Mouse (Mus musculus) neural tube, embryonic 12.5 days (tissue): Measurements from ENCODE around the gene Acoxl. TPM values are rescaled to one million over a fixed set of nuclear protein-coding genes. Genes with fewer than 3 reads are reported as not detected.
"Not testable (repeated sequence)": the region's sequence is repeated elsewhere in the genome, so short reads cannot be mapped to it uniquely, and the experiment has no call there.

ENCODE experiments used
- ATAC-seq: fragments of 200-750 bp; cut with Nextera tagmentation; 2 replicates; pipeline ENCODE4 v1.8.0; 2017; ENCODE audit warnings: low read depth, mild to moderate bottlenecking, moderate TSS enrichment, moderate library complexity; ENCODE audit not compliant: low FRiP score
- H3K27ac ChIP-seq: fragments of 300-500 bp; sonication (generic); 2 replicates; pipeline ENCODE4 v1.5.1; 2016
- H3K27me3 ChIP-seq: fragments of 300-500 bp; sonication (generic); replicated peaks from 2 replicates; pipeline ENCODE4 v1.6.1; 2016; ENCODE audit warnings: mild to moderate bottlenecking
- H3K36me3 ChIP-seq: fragments of 300-500 bp; sonication (generic); 2 replicates; pipeline ENCODE4 v1.6.1; 2016; ENCODE audit warnings: mild to moderate bottlenecking
- H3K4me1 ChIP-seq: fragments of 300-500 bp; sonication (generic); 2 replicates; pipeline ENCODE4 v1.6.1; 2016
- H3K4me2 ChIP-seq: fragments of 300-500 bp; sonication (generic); replicated peaks from 2 replicates; pipeline ENCODE4 v1.6.1; 2016; ENCODE audit warnings: mild to moderate bottlenecking
- H3K4me3 ChIP-seq: fragments of 300-500 bp; sonication (generic); 2 replicates; pipeline ENCODE4 v1.5.1; 2016
- H3K9ac ChIP-seq: fragments of 300-500 bp; sonication (generic); 2 replicates; pipeline ENCODE4 v1.6.1; 2016; ENCODE audit warnings: mild to moderate bottlenecking
- H3K9me3 ChIP-seq: fragments of 300-500 bp; sonication (generic); 2 replicates; pipeline ENCODE4 v1.6.1; 2016; ENCODE audit warnings: mild to moderate bottlenecking
- WGBS: fragments of 180-500 bp; shearing (Covaris S2); methylation state at CpG from one replicate; pipeline ENCODE4 v1.1.7; 2016; 5-methylcytosine and 5-hydroxymethylcytosine counted together
- polyA plus RNA-seq: library from polyadenylated mRNA; unstranded; fragments of >200 nt; fragmentation: Nextera tagmentation; extraction: Ambion mirVana; gene quantifications from 2 replicates; pipeline ENCODE4 v1.2.1, GENCODE M21; 2016

The Acoxl gene
- polyA plus RNA-seq, 1 experiment from 2014 or later = not detected

DNA sequence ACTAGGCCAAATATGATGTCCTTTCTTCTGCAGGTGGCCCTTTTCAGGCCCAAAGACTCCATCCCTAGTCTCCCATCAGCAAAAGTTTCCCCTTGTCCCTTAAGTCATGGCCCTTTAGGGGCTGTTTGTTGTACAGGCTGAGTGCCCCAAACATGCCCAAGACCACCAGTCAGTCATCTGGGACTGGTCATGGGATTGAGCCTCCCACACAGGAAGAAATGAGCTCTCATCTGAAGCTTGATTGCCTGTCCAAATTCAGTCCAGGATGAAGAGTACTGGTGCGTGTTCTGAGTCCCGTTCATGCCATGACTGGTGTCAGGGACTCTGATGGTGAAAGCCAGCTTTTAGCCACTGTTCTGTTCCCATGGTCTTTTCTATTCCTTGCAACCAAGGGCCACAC lies 253.8 kb downstream of the Acoxl start:
- H3K36me3 ChIP-seq = no peaks in the 10 kb centered on the region
- no peak for ATAC-seq
- no peaks in the 10 kb centered on the region for H3K9me3 ChIP-seq
- peaks cover 19% of the 10 kb centered on the region; the same call in 1 of the 2 replicates for H3K4me1 ChIP-seq
- no peak overlapping the region for H3K9ac ChIP-seq
- H3K27ac ChIP-seq = no peak overlapping the region
- no peaks in the 10 kb centered on the region for H3K27me3 ChIP-seq
- H3K4me2 ChIP-seq = no peak overlapping the region
- no peak overlapping the region for H3K4me3 ChIP-seq
- 91% methylated on average over 2 of the region's 2 CpGs for WGBS

DNA sequence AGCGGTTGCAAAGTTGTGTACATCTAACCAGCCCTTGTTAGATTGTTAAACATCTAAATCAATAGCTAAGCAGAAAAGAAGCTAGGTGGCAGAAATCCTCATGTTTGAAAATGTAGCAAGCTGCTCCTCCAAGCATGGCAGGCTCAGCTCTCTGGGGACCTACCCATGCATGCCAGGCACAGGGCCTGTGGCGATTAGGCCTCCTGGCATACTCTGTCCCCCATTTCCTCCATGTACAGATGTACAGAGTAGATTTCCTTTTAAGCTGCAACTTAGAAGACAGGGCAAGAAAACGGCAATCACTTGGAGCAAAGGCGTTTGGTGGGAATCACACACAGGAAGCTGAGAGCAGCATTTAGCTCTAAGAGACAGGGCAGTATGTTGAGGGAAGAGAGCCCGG lies 255.5 kb downstream of the Acoxl start:
- H3K4me3 ChIP-seq = no peak overlapping the region
- H3K27ac ChIP-seq = no peak overlapping the region
- WGBS = 82% methylated on average over 5 of the region's 5 CpGs
- no peaks in the 10 kb centered on the region for H3K36me3 ChIP-seq
- ATAC-seq = no peak
- no peak overlapping the region for H3K9ac ChIP-seq
- peaks cover 19% of the 10 kb centered on the region; the same call in 1 of the 2 replicates for H3K4me1 ChIP-seq
- no peaks in the 10 kb centered on the region for H3K27me3 ChIP-seq
- H3K9me3 ChIP-seq = no peaks in the 10 kb centered on the region
- no peak overlapping the region for H3K4me2 ChIP-seq

DNA sequence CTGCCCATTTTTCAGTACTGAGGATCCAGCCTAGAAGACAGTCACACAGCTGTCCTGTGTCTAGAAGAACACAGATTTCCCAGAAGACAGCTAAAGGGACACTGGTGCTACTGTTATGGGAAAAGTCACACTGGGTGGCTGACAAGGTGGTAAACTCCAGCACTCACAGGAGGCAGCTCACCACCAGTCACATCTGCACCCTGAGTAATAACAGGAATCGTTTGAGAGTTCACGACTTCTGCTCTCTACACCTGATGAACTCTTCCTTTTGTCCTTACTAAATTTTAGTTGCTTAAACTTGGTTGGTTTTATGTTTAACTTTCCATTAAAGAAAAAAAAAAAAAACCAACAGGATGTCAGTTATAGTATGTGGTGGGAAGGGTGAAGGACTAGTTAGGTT lies 255.9 kb downstream of the Acoxl start:
- no peak for ATAC-seq
- WGBS = 70% methylated on average over 2 of the region's 2 CpGs
- no peak overlapping the region for H3K4me2 ChIP-seq
- no peaks in the 10 kb centered on the region for H3K27me3 ChIP-seq
- no peaks in the 10 kb centered on the region for H3K9me3 ChIP-seq
- H3K9ac ChIP-seq = no peak overlapping the region
- peaks cover 19% of the 10 kb centered on the region; the same call in 1 of the 2 replicates for H3K4me1 ChIP-seq
- no peaks in the 10 kb centered on the region for H3K36me3 ChIP-seq
- no peak overlapping the region for H3K4me3 ChIP-seq
- H3K27ac ChIP-seq = no peak overlapping the region

DNA sequence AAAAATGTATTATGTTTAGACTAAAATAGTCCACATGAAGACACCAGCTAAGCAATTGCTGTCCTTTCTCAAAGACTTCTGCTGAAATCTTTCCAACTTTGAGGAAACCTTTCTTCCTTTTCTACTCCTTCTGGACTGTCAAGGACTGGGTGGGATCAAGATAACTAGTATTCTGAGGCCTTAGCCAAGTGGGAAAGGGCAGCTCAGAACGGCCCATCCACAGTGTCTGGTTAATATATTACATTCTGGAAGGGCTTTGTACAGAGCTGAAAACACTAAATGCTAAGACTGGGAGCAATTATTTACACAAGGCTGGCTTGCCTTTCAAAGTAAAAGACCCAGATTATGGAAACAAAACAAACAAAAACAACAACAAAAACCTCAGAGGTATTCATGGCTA lies 256.6 kb downstream of the Acoxl start:
- H3K9ac ChIP-seq = no peak overlapping the region
- H3K4me1 ChIP-seq = peaks cover 19% of the 10 kb centered on the region; the same call in 1 of the 2 replicates
- no peak for ATAC-seq
- no peak overlapping the region for H3K4me3 ChIP-seq
- no peak overlapping the region for H3K27ac ChIP-seq
- no peaks in the 10 kb centered on the region for H3K27me3 ChIP-seq
- no peaks in the 10 kb centered on the region for H3K9me3 ChIP-seq
- H3K4me2 ChIP-seq = no peak overlapping the region
- WGBS = 15% methylated on average over 1 of the region's 1 CpGs
- no peaks in the 10 kb centered on the region for H3K36me3 ChIP-seq

DNA sequence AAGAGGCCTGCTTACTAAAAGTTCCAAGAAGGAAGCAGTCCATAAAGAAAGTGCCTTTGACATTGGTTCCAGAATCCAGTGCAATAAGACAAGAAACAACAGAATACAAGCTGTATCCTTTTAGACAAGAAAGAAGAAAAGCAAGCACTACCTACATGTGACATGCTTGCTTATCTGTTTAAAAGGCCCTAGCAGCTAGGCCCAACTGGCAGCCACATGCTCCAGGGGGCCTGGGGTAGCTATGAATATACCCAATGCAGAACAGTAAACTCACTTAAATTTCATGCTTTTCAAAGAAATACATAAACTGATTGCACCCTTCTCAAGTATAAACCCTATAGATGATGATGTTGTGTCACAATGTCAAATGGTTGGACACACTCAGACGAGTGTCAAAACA lies 257.4 kb downstream of the Acoxl start:
- Histone ChIP-seq H3K9me3 (no peaks in the 10 kb centered on the region), H3K9ac (no peak overlapping the region), H3K36me3 (no peaks in the 10 kb centered on the region), H3K4me1 (peaks cover 19% of the 10 kb centered on the region; the same call in 1 of the 2 replicates), H3K4me3 (no peak overlapping the region), H3K27me3 (no peaks in the 10 kb centered on the region), H3K27ac (no peak overlapping the region), H3K4me2 (no peak overlapping the region)
- WGBS = 80% methylated on average over 1 of the region's 1 CpGs
- no peak for ATAC-seq

DNA sequence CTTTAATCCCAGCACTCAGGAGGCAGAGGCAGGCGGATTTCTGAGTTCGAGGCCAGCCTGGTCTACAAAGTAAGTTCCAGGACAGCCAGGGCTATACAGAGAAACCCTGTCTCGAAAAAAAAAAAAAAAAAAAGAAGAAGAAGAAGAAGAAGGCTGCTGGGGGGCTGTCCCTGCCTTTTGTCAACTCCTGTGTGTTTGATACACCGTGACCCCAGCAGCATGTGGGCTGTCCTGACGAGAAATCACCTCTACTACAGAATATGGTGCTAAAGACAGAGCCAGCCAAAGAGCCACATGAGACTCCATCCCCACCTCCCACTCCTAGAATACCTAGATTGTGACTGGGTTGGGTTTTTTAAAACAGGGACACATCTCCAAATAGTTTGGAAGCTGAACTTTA lies 259.4 kb downstream of the Acoxl start:
- not testable (repeated sequence) for H3K36me3 ChIP-seq, H3K4me3 ChIP-seq, ATAC-seq, H3K9ac ChIP-seq, H3K27ac ChIP-seq, H3K4me1 ChIP-seq, H3K9me3 ChIP-seq, H3K27me3 ChIP-seq, H3K4me2 ChIP-seq
- WGBS = 76% methylated on average over 5 of the region's 5 CpGs

DNA sequence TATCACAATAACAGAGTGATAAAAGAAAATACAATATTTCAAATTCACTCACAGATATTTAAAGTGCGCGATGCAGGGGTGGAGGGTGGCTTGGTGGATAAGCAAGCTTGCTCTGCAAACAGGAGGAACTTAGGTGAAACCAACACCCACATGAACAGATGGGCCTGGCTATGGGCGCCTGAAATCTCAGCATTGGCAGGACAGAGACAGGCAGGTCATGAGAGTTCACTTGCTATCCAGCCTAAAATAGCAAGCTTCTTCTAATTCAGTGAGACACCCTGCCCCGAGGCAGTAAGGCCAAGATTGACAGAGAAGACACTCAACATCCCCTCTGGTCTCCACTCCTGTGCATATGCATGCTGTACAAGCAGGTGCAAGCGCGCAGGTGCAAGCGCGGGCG lies 263.4 kb downstream of the Acoxl start:
- WGBS = 93% methylated on average over 9 of the region's 9 CpGs
- no peak overlapping the region for H3K9ac ChIP-seq
- H3K36me3 ChIP-seq = no peaks in the 10 kb centered on the region
- no peak for ATAC-seq
- no peak overlapping the region for H3K4me3 ChIP-seq
- H3K4me1 ChIP-seq = no peaks in the 10 kb centered on the region
- H3K9me3 ChIP-seq = no peaks in the 10 kb centered on the region
- no peak overlapping the region for H3K4me2 ChIP-seq
- H3K27me3 ChIP-seq = no peaks in the 10 kb centered on the region
- no peak overlapping the region for H3K27ac ChIP-seq

DNA sequence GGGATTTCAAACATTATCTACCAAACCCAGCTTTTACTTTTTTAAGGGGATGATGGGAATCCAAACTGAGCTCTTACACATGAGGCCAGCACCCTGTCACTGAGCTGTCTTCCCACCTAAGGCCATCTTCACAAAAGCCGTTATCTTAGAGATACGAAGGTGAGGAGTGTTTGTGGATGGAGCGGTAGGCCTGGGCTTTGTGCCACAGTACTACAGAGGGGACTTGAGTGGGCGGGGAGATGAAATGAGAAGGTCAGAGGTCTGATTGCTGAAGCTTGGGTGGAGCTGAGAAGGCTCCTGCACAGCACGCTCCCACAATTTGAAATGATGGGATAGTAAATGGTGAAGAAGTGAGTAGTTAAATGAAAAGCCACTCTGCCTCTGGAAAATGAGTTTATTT lies 266.1 kb downstream of the Acoxl start:
- H3K4me3 ChIP-seq = no peak overlapping the region
- H3K4me2 ChIP-seq = no peak overlapping the region
- no peak overlapping the region for H3K9ac ChIP-seq
- H3K27me3 ChIP-seq = no peaks in the 10 kb centered on the region
- no peaks in the 10 kb centered on the region for H3K36me3 ChIP-seq
- H3K4me1 ChIP-seq = no peaks in the 10 kb centered on the region
- H3K27ac ChIP-seq = no peak overlapping the region
- 82% methylated on average over 5 of the region's 5 CpGs for WGBS
- H3K9me3 ChIP-seq = no peaks in the 10 kb centered on the region
- no peak for ATAC-seq

DNA sequence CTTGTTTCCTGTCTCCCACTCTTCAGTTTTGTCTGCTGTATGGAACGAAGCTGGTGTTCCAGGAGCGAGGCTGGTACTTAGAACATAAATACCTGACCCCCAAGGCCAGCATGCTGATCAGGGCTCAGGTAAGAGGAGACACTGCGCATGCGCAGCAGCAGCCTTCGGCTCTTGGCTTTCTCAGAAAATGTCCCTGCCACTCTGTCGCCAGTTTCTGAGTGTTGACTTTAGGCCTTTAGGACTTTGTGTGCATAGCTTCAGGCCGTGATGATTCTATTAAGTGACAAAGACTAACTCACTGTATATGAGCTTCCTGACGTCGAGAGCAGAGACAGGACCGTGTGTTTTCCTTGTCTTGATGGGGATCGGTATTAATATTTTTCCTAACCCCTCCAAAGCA lies 267.0 kb downstream of the Acoxl start:
- Histone ChIP-seq H3K27me3 (no peaks in the 10 kb centered on the region), H3K27ac (no peak overlapping the region)

DNA sequence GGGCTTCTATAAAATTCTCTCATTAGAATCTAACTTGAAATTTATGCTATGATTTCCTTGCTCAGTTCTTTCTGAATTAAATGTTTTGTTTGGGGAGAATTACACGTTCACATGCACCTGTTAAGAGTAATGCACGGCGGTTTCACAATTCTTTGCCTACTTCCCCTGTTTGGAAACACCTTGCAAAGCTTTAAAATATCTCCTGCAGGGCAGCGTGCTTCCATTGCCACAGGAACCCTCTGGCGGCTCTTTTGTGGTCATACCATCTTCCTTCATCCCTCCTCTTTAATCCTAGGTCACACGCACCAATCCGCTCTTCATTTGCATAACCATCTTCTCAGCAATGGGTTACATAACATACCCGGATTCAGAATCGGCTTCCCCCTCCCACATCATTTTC lies 272.9 kb downstream of the Acoxl start:
- H3K4me2 ChIP-seq = no peak overlapping the region
- H3K36me3 ChIP-seq = no peaks in the 10 kb centered on the region
- no peaks in the 10 kb centered on the region for H3K27me3 ChIP-seq
- no peaks in the 10 kb centered on the region for H3K9me3 ChIP-seq
- no peak overlapping the region for H3K9ac ChIP-seq
- WGBS = 76% methylated on average over 9 of the region's 9 CpGs
- no peaks in the 10 kb centered on the region for H3K4me1 ChIP-seq
- ATAC-seq = no peak
- no peak overlapping the region for H3K27ac ChIP-seq
- no peak overlapping the region for H3K4me3 ChIP-seq

More for the DNA sequence above, 267.0 kb downstream of the Acoxl start:
- Histone ChIP-seq H3K9ac (no peak overlapping the region), H3K9me3 (no peaks in the 10 kb centered on the region), H3K4me3 (no peak overlapping the region), H3K4me1 (no peaks in the 10 kb centered on the region), H3K36me3 (no peaks in the 10 kb centered on the region), H3K4me2 (no peak overlapping the region)
- no peak for ATAC-seq
- 88% methylated on average over 11 of the region's 11 CpGs for WGBS

DNA sequence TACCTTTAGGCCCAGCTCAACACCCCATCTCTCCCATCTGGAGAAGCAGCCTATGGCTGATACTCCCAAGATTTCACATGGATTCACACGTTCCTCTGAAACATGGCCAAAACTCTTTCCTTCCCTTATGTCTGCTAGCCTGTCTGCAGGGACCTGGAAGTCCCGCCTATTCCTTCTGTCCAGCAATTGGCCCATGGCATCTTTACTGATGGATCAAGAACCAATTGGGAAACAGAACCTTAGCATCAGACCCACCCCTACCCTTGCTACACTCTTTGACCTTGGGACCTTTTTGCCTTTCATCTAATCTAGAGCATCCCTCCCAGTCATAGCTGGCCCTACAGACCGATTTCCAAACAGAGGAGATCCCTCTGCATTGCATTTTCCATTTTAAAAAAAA lies 275.9 kb downstream of the Acoxl start:
- H3K4me2 ChIP-seq = no peak overlapping the region
- WGBS = 79% methylated on average over 3 of the region's 3 CpGs
- no peak for ATAC-seq

DNA sequence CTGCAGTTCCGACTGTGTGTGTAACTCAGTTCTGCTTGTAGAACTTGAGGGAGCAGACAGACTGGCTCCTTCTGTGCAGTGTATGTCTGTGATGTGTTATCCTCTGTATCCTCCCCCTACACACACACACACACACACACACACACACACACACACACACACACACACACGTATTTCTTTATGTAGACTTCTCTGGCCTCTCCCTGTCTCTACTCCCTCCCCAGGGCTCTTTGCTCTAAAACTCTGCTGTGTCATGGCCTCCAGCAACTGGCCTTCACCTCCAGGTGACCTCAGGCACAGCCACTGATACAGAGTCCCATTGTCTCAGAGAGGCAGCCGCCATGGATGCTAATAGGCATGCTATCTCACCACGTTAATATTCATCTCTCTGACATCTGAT lies 276.9 kb downstream of the Acoxl start:
- H3K9me3 ChIP-seq = no peaks in the 10 kb centered on the region
- 17% methylated on average over 4 of the region's 4 CpGs for WGBS

More for the DNA sequence above, 275.9 kb downstream of the Acoxl start:
- H3K27me3 ChIP-seq = no peaks in the 10 kb centered on the region
- no peaks in the 10 kb centered on the region for H3K9me3 ChIP-seq
- H3K36me3 ChIP-seq = no peaks in the 10 kb centered on the region
- no peak overlapping the region for H3K27ac ChIP-seq
- no peaks in the 10 kb centered on the region for H3K4me1 ChIP-seq
- H3K9ac ChIP-seq = no peak overlapping the region
- H3K4me3 ChIP-seq = no peak overlapping the region

DNA sequence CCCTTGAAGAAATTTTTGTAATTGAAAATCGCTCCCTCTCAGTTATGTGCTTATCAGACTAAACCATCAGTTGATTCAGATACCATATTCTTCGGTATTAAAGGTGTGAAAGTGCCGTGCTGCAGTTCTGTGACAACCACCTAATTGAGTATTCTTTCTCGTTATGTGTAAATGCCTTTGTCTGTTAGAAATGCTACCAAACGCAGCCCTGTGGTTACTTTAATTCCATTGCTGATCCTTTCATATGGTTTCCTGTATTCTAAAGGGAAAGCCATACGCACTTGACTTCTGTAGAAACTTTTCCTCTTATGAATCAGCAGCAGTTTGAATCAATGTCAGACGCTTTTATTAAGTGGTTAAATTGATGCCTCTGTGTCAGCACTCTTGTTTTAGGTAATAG lies 278.9 kb downstream of the Acoxl start:
- Histone ChIP-seq H3K27me3 (peaks cover 7% of the 10 kb centered on the region), H3K27ac (no peak overlapping the region), H3K36me3 (no peaks in the 10 kb centered on the region), H3K9me3 (no peaks in the 10 kb centered on the region), H3K4me3 (no peak overlapping the region), H3K9ac (no peak overlapping the region), H3K4me2 (no peak overlapping the region), H3K4me1 (peaks cover 5% of the 10 kb centered on the region)
- 86% methylated on average over 7 of the region's 7 CpGs for WGBS
- ATAC-seq = no peak

More for the DNA sequence above, 276.9 kb downstream of the Acoxl start:
- no peak overlapping the region for H3K9ac ChIP-seq
- H3K4me2 ChIP-seq = no peak overlapping the region
- no peak for ATAC-seq
- H3K27ac ChIP-seq = no peak overlapping the region
- no peaks in the 10 kb centered on the region for H3K4me1 ChIP-seq
- H3K36me3 ChIP-seq = no peaks in the 10 kb centered on the region
- no peak overlapping the region for H3K4me3 ChIP-seq
- no peaks in the 10 kb centered on the region for H3K27me3 ChIP-seq
